14 mouse cellular contexts compared by ENCODE assay signal in the genomic region with DNA sequence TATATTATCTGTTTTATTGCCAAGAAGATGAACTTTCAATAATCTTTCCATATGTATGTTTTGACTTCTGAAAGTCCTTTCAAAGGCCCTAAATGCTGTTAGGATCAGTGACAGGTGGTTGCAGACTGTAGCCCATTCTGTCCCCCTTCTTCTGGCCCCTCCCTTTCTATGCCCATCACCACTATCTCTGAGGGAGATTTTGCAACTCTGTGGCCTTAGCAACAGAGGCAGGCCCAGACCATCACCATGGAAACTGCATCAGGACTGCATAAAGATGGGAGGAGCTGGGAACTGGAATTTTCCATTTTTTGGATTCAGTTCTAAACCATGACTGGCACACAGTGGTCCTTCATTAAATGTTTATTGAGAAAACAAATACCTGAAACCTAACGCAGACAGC.
DNase-seq lines count a peak whose midpoint lies in the region; ATAC-seq lines count a peak whose summit lies in the region.
"Had no signal": no experiment of that assay in that cellular context is flagged by ENCODE, and none has a peak within 500 bp of the region (broad histone marks: within the 10 kb centered on the region; RNA-seq: fewer than 3 reads in every experiment).

No protein-coding gene starts in this region.

- WGBS in heart, embryonic 10.5 days: 71% methylated on average over 1 of the region's 1 CpGs
- 52% methylated on average over 1 of the region's 1 CpGs for WGBS in hindbrain, embryonic 13.5 days
- 41% methylated on average over 1 of the region's 1 CpGs for WGBS in midbrain, embryonic 14.5 days

- no peaks in the 10 kb centered on the region for H3K4me1 ChIP-seq in heart, embryonic 10.5 days
- H3K4me1 ChIP-seq in hindbrain, embryonic 13.5 days (replicated peaks): peaks cover 11% of the 10 kb centered on the region
- H3K4me1 ChIP-seq in midbrain, embryonic 14.5 days (ENCODE audit: control insufficient read depth, insufficient read depth, low read length): peaks cover 18% of the 10 kb centered on the region

- ATAC-seq in hindbrain, embryonic 13.5 days (ENCODE audit: low FRiP score): peak; percentile 69; the same call in 1 of the 2 replicates
- ATAC-seq in midbrain, embryonic 14.5 days (ENCODE audit: low FRiP score, low TSS enrichment): peak; percentile 74
- no peak for ATAC-seq in inflammation-experienced regulatory T-cells, adult 6 months
- ATAC-seq: liver, postnatal 0 days had no signal

- no peaks in the 10 kb centered on the region for H3K36me3 ChIP-seq in heart, embryonic 10.5 days
- H3K36me3 ChIP-seq in hindbrain, embryonic 13.5 days: no peaks in the 10 kb centered on the region
- no peaks in the 10 kb centered on the region for H3K36me3 ChIP-seq in midbrain, embryonic 14.5 days (ENCODE audit: control insufficient read depth, insufficient read depth, low read length)

- peak; percentile 63 for DNase-seq in heart, adult 11 months
- no peak for DNase-seq in heart, embryonic 10.5 days (ENCODE audit: low spot score)
- DNase-seq in brain, adult 2 months (ENCODE audit: low read depth, low spot score): peak; percentile 68
- peak; percentile 79 for DNase-seq in midbrain, embryonic 14.5 days
- no peak for DNase-seq in spleen, postnatal 4 days (ENCODE audit: low spot score in 2 of 2)
- no peak for DNase-seq in testis, postnatal 10 days (ENCODE audit: low spot score)
- DNase-seq: cerebellum, postnatal 14 days; gastrocnemius, postnatal 14 days; liver, postnatal 0 days had no signal

- H3K27ac ChIP-seq in heart, embryonic 10.5 days: no peak overlapping the region
- peak overlapping the region; percentile 20; the same call in 1 of the 2 replicates for H3K27ac ChIP-seq in hindbrain, embryonic 13.5 days
- H3K27ac ChIP-seq in midbrain, embryonic 14.5 days (replicated peaks; ENCODE audit: low read depth, low read length): peak overlapping the region; percentile 57
- H3K27ac ChIP-seq: left cerebral cortex, adult 2 months; macrophage had no signal

- H3K4me3 ChIP-seq in heart, embryonic 10.5 days: no peak overlapping the region
- no peak overlapping the region for H3K4me3 ChIP-seq in hindbrain, embryonic 13.5 days
- no peak overlapping the region for H3K4me3 ChIP-seq in midbrain, embryonic 14.5 days (replicated peaks; ENCODE audit: low read depth, low read length)
- H3K4me3 ChIP-seq: left cerebral cortex, adult 2 months; myocyte had no signal

- no peaks in the 10 kb centered on the region for H3K27me3 ChIP-seq in heart, embryonic 10.5 days (ENCODE audit: insufficient read depth, poor library complexity, severe bottlenecking)
- no peaks in the 10 kb centered on the region for H3K27me3 ChIP-seq in hindbrain, embryonic 13.5 days
- H3K27me3 ChIP-seq in midbrain, embryonic 14.5 days (ENCODE audit: control insufficient read depth, insufficient read depth, low read length): no peaks in the 10 kb centered on the region

- H3K4me2 ChIP-seq in hindbrain, embryonic 13.5 days: no peak overlapping the region
- H3K4me2 ChIP-seq in midbrain, embryonic 14.5 days (ENCODE audit: low read length): no peak overlapping the region

- no peaks in the 10 kb centered on the region for H3K9me3 ChIP-seq in heart, embryonic 10.5 days
- H3K9me3 ChIP-seq in hindbrain, embryonic 13.5 days: no peaks in the 10 kb centered on the region
- H3K9me3 ChIP-seq in midbrain, embryonic 14.5 days (ENCODE audit: control insufficient read depth, low read length): no peaks in the 10 kb centered on the region

- no peak overlapping the region for H3K9ac ChIP-seq in hindbrain, embryonic 13.5 days
- H3K9ac ChIP-seq in midbrain, embryonic 14.5 days (replicated peaks; ENCODE audit: low read length): no peak overlapping the region
- H3K9ac ChIP-seq: liver, postnatal 0 days had no signal

Comparison
In these comparisons a context has a peak if more than half of its experiments do, and no peak if none do; other contexts are left out.
1. DNase-seq: peak in heart, adult 11 months (single experiment), brain, adult 2 months (single experiment) and midbrain, embryonic 14.5 days (single experiment); none in heart, embryonic 10.5 days (single experiment), spleen, postnatal 4 days (0 of 2) and testis, postnatal 10 days (single experiment).